Mouse (Mus musculus): ENCODE measurements at regions not wholly inside any gene's neighbourhood (a gene's known extent, or its start where the extent isn't known, plus 50 kb on each side); places are given as distances from the start of the nearest gene placed in this dataset.

- no peaks in the 10 kb centered on the region for H3K27me3 ChIP-seq (ENCODE audit: control insufficient read depth, insufficient read depth, low read length)
- H3K27ac ChIP-seq, result no peak overlapping the region
- no peak overlapping the region for H3K9ac ChIP-seq (ENCODE audit: low read depth, low read length)
- H3K36me3 ChIP-seq (ENCODE audit: control insufficient read depth, insufficient read depth, low read length), result no peaks in the 10 kb centered on the region; the same call in 1 of the 2 replicates
- DNase-seq, result no peak
- no peak for TF ChIP-seq POLR2A (IDR thresholded peaks at IDR 0.05; ENCODE audit: insufficient read depth, low read depth, low read length)
- intact Hi-C loops (cut with DNase I), result no loop called here
- whole genome bisulfite sequencing, result 48% methylated on average over 11 of the region's 11 CpGs
- H3K4me3 ChIP-seq, result no peak overlapping the region
- no peaks in the 10 kb centered on the region for H3K79me2 ChIP-seq (replicated peaks; ENCODE audit: control insufficient read depth, insufficient read depth, low read length)
- no peaks in the 10 kb centered on the region; the same call in 1 of the 2 replicates for H3K4me1 ChIP-seq (ENCODE audit: control insufficient read depth, insufficient read depth, low read length)
Observed at GRCm38 (mm10) chr10:122230746-122231145, 133.6 kb upstream of the Rxylt1 start.

GRCm38 (mm10) chr10:122225679-122226078 lies 128.5 kb upstream of the Rxylt1 start:
- Histone ChIP-seq H3K27me3 (ENCODE audit: control insufficient read depth, insufficient read depth, low read length) (no peaks in the 10 kb centered on the region), H3K4me3 (no peak overlapping the region), H3K27ac (no peak overlapping the region), H3K79me2 (replicated peaks; ENCODE audit: control insufficient read depth, insufficient read depth, low read length) (no peaks in the 10 kb centered on the region), H3K9ac (ENCODE audit: low read depth, low read length) (no peak overlapping the region), H3K4me1 (ENCODE audit: control insufficient read depth, insufficient read depth, low read length) (no peaks in the 10 kb centered on the region; the same call in 1 of the 2 replicates), H3K36me3 (ENCODE audit: control insufficient read depth, insufficient read depth, low read length) (no peaks in the 10 kb centered on the region)
- WGBS, result 92% methylated on average over 8 of the region's 8 CpGs
- DNase-seq, result no peak
- no peak for TF ChIP-seq EP300 (IDR thresholded peaks at IDR 0.05; ENCODE audit: insufficient read depth, low read depth, low read length)
- no peak for TF ChIP-seq CTCF (IDR thresholded peaks at IDR 0.05)
- no peak for TF ChIP-seq POLR2A (IDR thresholded peaks at IDR 0.05; ENCODE audit: insufficient read depth, low read depth, low read length)
- intact Hi-C loops (cut with DNase I), result no loop called here

- H3K27ac ChIP-seq, result no peak overlapping the region
- no peak for DNase-seq
- TF ChIP-seq POLR2A (IDR thresholded peaks at IDR 0.05; ENCODE audit: insufficient read depth, low read depth, low read length) (no peak), CTCF (IDR thresholded peaks at IDR 0.05) (no peak), EP300 (IDR thresholded peaks at IDR 0.05; ENCODE audit: insufficient read depth, low read depth, low read length) (no peak)
- WGBS, result 17% methylated on average over 3 of the region's 3 CpGs
- no peaks in the 10 kb centered on the region for H3K36me3 ChIP-seq (ENCODE audit: control insufficient read depth, insufficient read depth, low read length)
- no peaks in the 10 kb centered on the region for H3K79me2 ChIP-seq (replicated peaks; ENCODE audit: control insufficient read depth, insufficient read depth, low read length)
- intact Hi-C loops (cut with DNase I), result no loop called here
- H3K4me3 ChIP-seq, result no peak overlapping the region
- H3K27me3 ChIP-seq (ENCODE audit: control insufficient read depth, insufficient read depth, low read length), result no peaks in the 10 kb centered on the region
- no peaks in the 10 kb centered on the region for H3K4me1 ChIP-seq (ENCODE audit: control insufficient read depth, insufficient read depth, low read length)
- H3K9ac ChIP-seq (ENCODE audit: low read depth, low read length), result no peak overlapping the region
Observed at GRCm38 (mm10) chr10:122223076-122223475, 125.9 kb upstream of the Rxylt1 start.

- no peaks in the 10 kb centered on the region for H3K36me3 ChIP-seq (ENCODE audit: control insufficient read depth, insufficient read depth, low read length)
- 79% methylated on average over 4 of the region's 4 CpGs for WGBS
- intact Hi-C loops (cut with DNase I), result no loop called here
- no peaks in the 10 kb centered on the region for H3K79me2 ChIP-seq (replicated peaks; ENCODE audit: control insufficient read depth, insufficient read depth, low read length)
- H3K4me3 ChIP-seq, result no peak overlapping the region
- DNase-seq, result no peak
- H3K4me1 ChIP-seq (ENCODE audit: control insufficient read depth, insufficient read depth, low read length), result no peaks in the 10 kb centered on the region
- no peaks in the 10 kb centered on the region for H3K27me3 ChIP-seq (ENCODE audit: control insufficient read depth, insufficient read depth, low read length)
- H3K27ac ChIP-seq, result no peak overlapping the region
- TF ChIP-seq EP300 (IDR thresholded peaks at IDR 0.05; ENCODE audit: insufficient read depth, low read depth, low read length) (no peak), CTCF (IDR thresholded peaks at IDR 0.05) (no peak), POLR2A (IDR thresholded peaks at IDR 0.05; ENCODE audit: insufficient read depth, low read depth, low read length) (no peak)
- no peak overlapping the region for H3K9ac ChIP-seq (ENCODE audit: low read depth, low read length)
Observed at GRCm38 (mm10) chr10:122217594-122217993, 120.4 kb upstream of the Rxylt1 start.

- intact Hi-C loops (cut with DNase I), result no loop called here
- Histone ChIP-seq H3K36me3 (ENCODE audit: control insufficient read depth, insufficient read depth, low read length) (no peaks in the 10 kb centered on the region), H3K4me1 (ENCODE audit: control insufficient read depth, insufficient read depth, low read length) (no peaks in the 10 kb centered on the region; the same call in 1 of the 2 replicates), H3K9ac (ENCODE audit: low read depth, low read length) (no peak overlapping the region), H3K4me3 (no peak overlapping the region), H3K27me3 (ENCODE audit: control insufficient read depth, insufficient read depth, low read length) (no peaks in the 10 kb centered on the region), H3K27ac (no peak overlapping the region), H3K79me2 (replicated peaks; ENCODE audit: control insufficient read depth, insufficient read depth, low read length) (no peaks in the 10 kb centered on the region)
- TF ChIP-seq POLR2A (IDR thresholded peaks at IDR 0.05; ENCODE audit: insufficient read depth, low read depth, low read length), result no peak
- no peak for TF ChIP-seq CTCF (IDR thresholded peaks at IDR 0.05)
- no peak for TF ChIP-seq EP300 (IDR thresholded peaks at IDR 0.05; ENCODE audit: insufficient read depth, low read depth, low read length)
- DNase-seq, result no peak
- 45% methylated on average over 4 of the region's 4 CpGs for WGBS
Observed at GRCm38 (mm10) chr10:122199791-122200190, 102.6 kb upstream of the Rxylt1 start.

GRCm38 (mm10) chr10:122197703-122198102 lies 100.5 kb upstream of the Rxylt1 start:
- TF ChIP-seq EP300 (IDR thresholded peaks at IDR 0.05; ENCODE audit: insufficient read depth, low read depth, low read length) (no peak), CTCF (IDR thresholded peaks at IDR 0.05) (no peak), POLR2A (IDR thresholded peaks at IDR 0.05; ENCODE audit: insufficient read depth, low read depth, low read length) (no peak)
- H3K79me2 ChIP-seq (replicated peaks; ENCODE audit: control insufficient read depth, insufficient read depth, low read length), result no peaks in the 10 kb centered on the region
- H3K4me1 ChIP-seq (ENCODE audit: control insufficient read depth, insufficient read depth, low read length), result no peaks in the 10 kb centered on the region; the same call in 1 of the 2 replicates
- H3K4me3 ChIP-seq, result no peak overlapping the region
- no peaks in the 10 kb centered on the region for H3K27me3 ChIP-seq (ENCODE audit: control insufficient read depth, insufficient read depth, low read length)
- no peak for DNase-seq
- 47% methylated on average over 4 of the region's 4 CpGs for WGBS
- no peak overlapping the region for H3K9ac ChIP-seq (ENCODE audit: low read depth, low read length)
- no peaks in the 10 kb centered on the region for H3K36me3 ChIP-seq (ENCODE audit: control insufficient read depth, insufficient read depth, low read length)
- intact Hi-C loops (cut with DNase I), result no loop called here
- H3K27ac ChIP-seq, result no peak overlapping the region

All from heart, adult 2 months (tissue).